Mouse (Mus musculus): ENCODE measurements around the gene Islr2.

The Islr2 gene

GRCm38 (mm10) chr9:58232374-58232773 is 28.3 kb upstream of the Islr2 start:
- peak; percentile 43 for DNase-seq (ENCODE audit: low read depth, low spot score)
- Histone ChIP-seq H3K27me3 (ENCODE audit: control insufficient read depth, insufficient read depth, low read length, poor library complexity, severe bottlenecking) (no peaks in the 10 kb centered on the region), H3K36me3 (ENCODE audit: control insufficient read depth, insufficient read depth, low read length, poor library complexity, severe bottlenecking) (peaks cover 23% of the 10 kb centered on the region)

- Histone ChIP-seq H3K27me3 (ENCODE audit: control insufficient read depth, insufficient read depth, low read length, poor library complexity, severe bottlenecking) (no peaks in the 10 kb centered on the region), H3K36me3 (ENCODE audit: control insufficient read depth, insufficient read depth, low read length, poor library complexity, severe bottlenecking) (peaks cover 23% of the 10 kb centered on the region)
- DNase-seq (ENCODE audit: low read depth, low spot score), result peak; percentile 66
Observed at GRCm38 (mm10) chr9:58231746-58232145, 27.6 kb upstream of the Islr2 start.

GRCm38 (mm10) chr9:58228777-58229466 is 24.8 kb upstream of the Islr2 start:
- DNase-seq (ENCODE audit: low read depth, low spot score), result no peak
- Histone ChIP-seq H3K36me3 (ENCODE audit: control insufficient read depth, insufficient read depth, low read length, poor library complexity, severe bottlenecking) (peaks cover 30% of the 10 kb centered on the region), H3K27me3 (ENCODE audit: control insufficient read depth, insufficient read depth, low read length, poor library complexity, severe bottlenecking) (no peaks in the 10 kb centered on the region)

GRCm38 (mm10) chr9:58225915-58226913 is 22.1 kb upstream of the Islr2 start:
- peak; percentile 80 for DNase-seq (ENCODE audit: low read depth, low spot score)
- Histone ChIP-seq H3K36me3 (ENCODE audit: control insufficient read depth, insufficient read depth, low read length, poor library complexity, severe bottlenecking) (peaks cover 30% of the 10 kb centered on the region), H3K27me3 (ENCODE audit: control insufficient read depth, insufficient read depth, low read length, poor library complexity, severe bottlenecking) (no peaks in the 10 kb centered on the region)

- H3K27me3 ChIP-seq (ENCODE audit: control insufficient read depth, insufficient read depth, low read length, poor library complexity, severe bottlenecking), result no peaks in the 10 kb centered on the region
- peaks cover 23% of the 10 kb centered on the region for H3K36me3 ChIP-seq (ENCODE audit: control insufficient read depth, insufficient read depth, low read length, poor library complexity, severe bottlenecking)
- DNase-seq (ENCODE audit: low read depth, low spot score), result no peak
Observed at GRCm38 (mm10) chr9:58224356-58224755, 20.2 kb upstream of the Islr2 start.

- H3K27me3 ChIP-seq (ENCODE audit: control insufficient read depth, insufficient read depth, low read length, poor library complexity, severe bottlenecking), result no peaks in the 10 kb centered on the region
- peaks cover 22% of the 10 kb centered on the region for H3K36me3 ChIP-seq (ENCODE audit: control insufficient read depth, insufficient read depth, low read length, poor library complexity, severe bottlenecking)
- peak; percentile 68 for DNase-seq (ENCODE audit: low read depth, low spot score)
Observed at GRCm38 (mm10) chr9:58220218-58220903, 16.2 kb upstream of the Islr2 start.

- no peaks in the 10 kb centered on the region for H3K27me3 ChIP-seq (ENCODE audit: control insufficient read depth, insufficient read depth, low read length, poor library complexity, severe bottlenecking)
- peaks cover 18% of the 10 kb centered on the region for H3K36me3 ChIP-seq (ENCODE audit: control insufficient read depth, insufficient read depth, low read length, poor library complexity, severe bottlenecking)
- no peak for DNase-seq (ENCODE audit: low read depth, low spot score)
Observed at GRCm38 (mm10) chr9:58218539-58218938, 14.4 kb upstream of the Islr2 start.

- Histone ChIP-seq H3K27me3 (ENCODE audit: control insufficient read depth, insufficient read depth, low read length, poor library complexity, severe bottlenecking) (no peaks in the 10 kb centered on the region; the same call in 1 of the 2 replicates), H3K36me3 (ENCODE audit: control insufficient read depth, insufficient read depth, low read length, poor library complexity, severe bottlenecking) (peaks cover 14% of the 10 kb centered on the region)
- peak; percentile 54 for DNase-seq (ENCODE audit: low read depth, low spot score)
Observed at GRCm38 (mm10) chr9:58216402-58216801, 12.3 kb upstream of the Islr2 start.

- no peak for DNase-seq (ENCODE audit: low read depth, low spot score)
Observed at GRCm38 (mm10) chr9:58214519-58215180, 10.5 kb upstream of the Islr2 start.

GRCm38 (mm10) chr9:58213865-58214264 is 9.7 kb upstream of the Islr2 start:
- DNase-seq (ENCODE audit: low read depth, low spot score), result no peak

More at GRCm38 (mm10) chr9:58214519-58215180, 10.5 kb upstream of the Islr2 start:
- no peaks in the 10 kb centered on the region; the same call in 1 of the 2 replicates for H3K27me3 ChIP-seq (ENCODE audit: control insufficient read depth, insufficient read depth, low read length, poor library complexity, severe bottlenecking)
- peaks cover 11% of the 10 kb centered on the region for H3K36me3 ChIP-seq (ENCODE audit: control insufficient read depth, insufficient read depth, low read length, poor library complexity, severe bottlenecking)

GRCm38 (mm10) chr9:58213377-58213776 is 9.3 kb upstream of the Islr2 start:
- peaks cover 4% of the 10 kb centered on the region; the same call in 1 of the 2 replicates for H3K36me3 ChIP-seq (ENCODE audit: control insufficient read depth, insufficient read depth, low read length, poor library complexity, severe bottlenecking)
- H3K27me3 ChIP-seq (ENCODE audit: control insufficient read depth, insufficient read depth, low read length, poor library complexity, severe bottlenecking), result no peaks in the 10 kb centered on the region; the same call in 1 of the 2 replicates
- no peak for DNase-seq (ENCODE audit: low read depth, low spot score)

More at GRCm38 (mm10) chr9:58213865-58214264, 9.7 kb upstream of the Islr2 start:
- no peaks in the 10 kb centered on the region; the same call in 1 of the 2 replicates for H3K27me3 ChIP-seq (ENCODE audit: control insufficient read depth, insufficient read depth, low read length, poor library complexity, severe bottlenecking)
- peaks cover 6% of the 10 kb centered on the region for H3K36me3 ChIP-seq (ENCODE audit: control insufficient read depth, insufficient read depth, low read length, poor library complexity, severe bottlenecking)

- H3K36me3 ChIP-seq (ENCODE audit: control insufficient read depth, insufficient read depth, low read length, poor library complexity, severe bottlenecking), result no peaks in the 10 kb centered on the region
- no peak for DNase-seq (ENCODE audit: low read depth, low spot score)
- H3K27me3 ChIP-seq (ENCODE audit: control insufficient read depth, insufficient read depth, low read length, poor library complexity, severe bottlenecking), result no peaks in the 10 kb centered on the region; the same call in 1 of the 2 replicates
Observed at GRCm38 (mm10) chr9:58210304-58210627, 6.1 kb upstream of the Islr2 start.

- no peak for DNase-seq (ENCODE audit: low read depth, low spot score)
- no peaks in the 10 kb centered on the region for H3K36me3 ChIP-seq (ENCODE audit: control insufficient read depth, insufficient read depth, low read length, poor library complexity, severe bottlenecking)
- H3K27me3 ChIP-seq (ENCODE audit: control insufficient read depth, insufficient read depth, low read length, poor library complexity, severe bottlenecking), result no peaks in the 10 kb centered on the region; the same call in 1 of the 2 replicates
Observed at GRCm38 (mm10) chr9:58209462-58210303, 5.6 kb upstream of the Islr2 start.
